Mouse (Mus musculus) MEL (cell line): Measurements from ENCODE around the gene Rif1. TPM values are rescaled to one million over a fixed set of nuclear protein-coding genes. Genes with fewer than 3 reads are reported as not detected.
A peak's percentile ranks its signal among the peaks of the same experiment; 100 is the strongest.

ENCODE experiments used
- DNase-seq: peaks from one replicate; pipeline ENCODE4 v3.0.0; 2011; ENCODE audit warnings: low read depth, low spot score
- H3K27ac ChIP-seq: 2 replicates; pipeline ENCODE4 v1.5.1; 2012; ENCODE audit warnings: low read depth, mild to moderate bottlenecking, control low read depth, low read length, moderate library complexity; ENCODE audit not compliant: control insufficient read depth
- H3K27me3 ChIP-seq, 2 experiments: fragments of 150-350 bp in 1 of 2; sonication (generic) in 1 of 2; 2 replicates each; pipeline ENCODE4 v1.6.1; 2012; ENCODE audit warnings: low read length in 2 of 2, mild to moderate bottlenecking in 2 of 2, improper control_type of control experiment in 1 of 2, moderate library complexity in 1 of 2; ENCODE audit not compliant: insufficient read depth in 2 of 2, control insufficient read depth in 1 of 2
- H3K36me3 ChIP-seq, 2 experiments: 2 replicates each; pipeline ENCODE4 v1.6.1; 2012 to 2014; ENCODE audit warnings: low read length in 2 of 2, improper control_type of control experiment in 1 of 2, inconsistent platforms in 1 of 2, mild to moderate bottlenecking in 1 of 2; ENCODE audit not compliant: insufficient read depth in 2 of 2, control insufficient read depth in 1 of 2
- H3K4me1 ChIP-seq, 2 experiments: fragments of 150-350 bp in 1 of 2; sonication (generic) in 1 of 2; 2 replicates each; pipeline ENCODE4 v1.6.1; 2012; ENCODE audit warnings: low read length in 2 of 2, improper control_type of control experiment in 1 of 2, mild to moderate bottlenecking in 1 of 2; ENCODE audit not compliant: insufficient read depth in 2 of 2, control insufficient read depth in 1 of 2
- H3K4me3 ChIP-seq, 2 experiments: fragments of 150-350 bp in 1 of 2; sonication (generic) in 1 of 2; 2 replicates each; pipeline ENCODE4 v1.5.1; 2012; ENCODE audit warnings: low read depth in 2 of 2, low read length in 2 of 2, mild to moderate bottlenecking in 2 of 2, moderate library complexity in 2 of 2, control low read depth in 1 of 2, improper control_type of control experiment in 1 of 2; ENCODE audit not compliant: control insufficient read depth in 1 of 2, insufficient read depth in 1 of 2
- H3K79me2 ChIP-seq: 2 replicates; pipeline ENCODE4 v1.6.1; 2012; ENCODE audit warnings: mild to moderate bottlenecking, low read length, moderate library complexity; ENCODE audit not compliant: control insufficient read depth, poor library complexity, insufficient read depth
- H3K9ac ChIP-seq: 2 replicates; pipeline ENCODE4 v1.6.1; 2012; ENCODE audit warnings: low read depth, mild to moderate bottlenecking, control low read depth, low read length, moderate library complexity; ENCODE audit not compliant: control insufficient read depth, poor library complexity, severe bottlenecking
- H3K9me3 ChIP-seq: fragments of 150-350 bp; sonication (generic); replicated peaks from 2 replicates; pipeline ENCODE4 v1.6.1; 2012; ENCODE audit warnings: mild to moderate bottlenecking, low read length, improper control_type of control experiment, moderate library complexity; ENCODE audit not compliant: insufficient read depth
- CHD1 ChIP-seq: IDR thresholded peaks from 2 replicates; pipeline ENCODE4 v1.6.1; 2012; ENCODE audit warnings: low read depth, mild to moderate bottlenecking, inconsistent platforms, low read length, improper control_type of control experiment
- CHD2 ChIP-seq: IDR thresholded peaks from 2 replicates; pipeline ENCODE4 v1.6.1; 2011; ENCODE audit warnings: low read length, improper control_type of control experiment
- CTCF ChIP-seq, 3 experiments: IDR thresholded peaks in 2 of 3; conservative IDR thresholded peaks in 1 of 3; 2 replicates each; pipeline ENCODE4 v1.5.1; 2011 to 2012; ENCODE audit warnings: low read length in 3 of 3, low read depth in 2 of 3, mild to moderate bottlenecking in 2 of 3, improper control_type of control experiment in 1 of 3, inconsistent platforms in 1 of 3, mixed read lengths in 1 of 3, moderate library complexity in 1 of 3; ENCODE audit not compliant: control insufficient read depth in 1 of 3, insufficient read depth in 1 of 3, poor library complexity in 1 of 3, severe bottlenecking in 1 of 3
- E2F4 ChIP-seq: IDR thresholded peaks from 2 replicates; pipeline ENCODE4 v1.6.1; 2011; ENCODE audit warnings: low read depth, low read length, improper control_type of control experiment, borderline replicate concordance
- EP300 ChIP-seq, 2 experiments: IDR thresholded peaks; 2 replicates each; pipeline ENCODE4 v1.6.1; 2011; ENCODE audit warnings: improper control_type of control experiment in 2 of 2, low read length in 2 of 2, low read depth in 1 of 2, mild to moderate bottlenecking in 1 of 2
- ETS1 ChIP-seq: IDR thresholded peaks from 2 replicates; pipeline ENCODE4 v1.6.1; 2012; ENCODE audit warnings: low read depth, mild to moderate bottlenecking, inconsistent platforms, low read length, improper control_type of control experiment, moderate library complexity
- GABPA ChIP-seq: IDR thresholded peaks from 2 replicates; pipeline ENCODE4 v1.6.1; 2012; ENCODE audit warnings: low read depth, mild to moderate bottlenecking, inconsistent platforms, low read length, improper control_type of control experiment, moderate library complexity
- GATA1 ChIP-seq: IDR thresholded peaks from 2 replicates; pipeline ENCODE4 v1.6.1; 2011; ENCODE audit warnings: low read depth, low read length, improper control_type of control experiment
- KAT2A ChIP-seq: conservative IDR thresholded peaks from 2 replicates; pipeline ENCODE4 v1.6.1; 2012; ENCODE audit warnings: low read depth, low read length, improper control_type of control experiment, inconsistent platforms
- MAFK ChIP-seq: IDR thresholded peaks from 2 replicates; pipeline ENCODE4 v1.6.1; 2011; ENCODE audit warnings: low read depth, mild to moderate bottlenecking, low read length, improper control_type of control experiment, borderline replicate concordance
- MAZ ChIP-seq: IDR thresholded peaks from 2 replicates; pipeline ENCODE4 v1.6.1; 2012; ENCODE audit warnings: low read depth, mild to moderate bottlenecking, inconsistent platforms, low read length, improper control_type of control experiment
- NELFE ChIP-seq: IDR thresholded peaks from 2 replicates; pipeline ENCODE4 v1.6.1; 2011; ENCODE audit warnings: low read depth, low read length, improper control_type of control experiment
- NRF1 ChIP-seq: IDR thresholded peaks from 2 replicates; pipeline ENCODE4 v1.6.1; 2014; ENCODE audit warnings: low read depth, mild to moderate bottlenecking, inconsistent platforms, low read length, improper control_type of control experiment, moderate library complexity; ENCODE audit not compliant: poor library complexity, insufficient read depth, severe bottlenecking
- POLR2A ChIP-seq, 2 experiments: IDR thresholded peaks; 2 replicates each; pipeline ENCODE4 v1.6.1; 2011 to 2012; ENCODE audit warnings: low read length in 2 of 2, mild to moderate bottlenecking in 2 of 2, control low read depth in 1 of 2, improper control_type of control experiment in 1 of 2, low read depth in 1 of 2, moderate library complexity in 1 of 2; ENCODE audit not compliant: control insufficient read depth in 1 of 2, insufficient read depth in 1 of 2, poor library complexity in 1 of 2
- POLR2AphosphoS5 ChIP-seq: IDR thresholded peaks from 2 replicates; pipeline ENCODE4 v1.6.1; 2012; ENCODE audit warnings: low read depth, borderline replicate concordance, mild to moderate bottlenecking, inconsistent platforms, low read length, moderate library complexity, mixed read lengths
- RCOR1 ChIP-seq: IDR thresholded peaks from 2 replicates; pipeline ENCODE4 v1.6.1; 2012; ENCODE audit warnings: low read depth, mild to moderate bottlenecking, inconsistent platforms, low read length, improper control_type of control experiment
- TCF12 ChIP-seq: IDR thresholded peaks from 2 replicates; pipeline ENCODE4 v1.6.1; 2014; ENCODE audit warnings: low read depth, mild to moderate bottlenecking, inconsistent platforms, low read length, improper control_type of control experiment, moderate library complexity
- ZC3H11A ChIP-seq: IDR thresholded peaks from 2 replicates; pipeline ENCODE4 v1.6.1; 2012; ENCODE audit warnings: low read depth, mild to moderate bottlenecking, inconsistent platforms, low read length, improper control_type of control experiment
- ZKSCAN1 ChIP-seq: IDR thresholded peaks from 2 replicates; pipeline ENCODE4 v1.6.1; 2012; ENCODE audit warnings: low read depth, mild to moderate bottlenecking, inconsistent platforms, low read length, improper control_type of control experiment, moderate library complexity
- ZNF384 ChIP-seq: IDR thresholded peaks from 2 replicates; pipeline ENCODE4 v1.6.1; 2012; ENCODE audit warnings: low read depth, mild to moderate bottlenecking, inconsistent platforms, low read length, improper control_type of control experiment
- polyA plus RNA-seq, 2 experiments: library from polyadenylated mRNA; stranded (reverse) in 1 of 2; unstranded in 1 of 2; fragments of >175 nt in 1 of 2; fragments of >200 nt in 1 of 2; gene quantifications; 2 replicates each; pipeline versions ENCODE4 v1.2.1 to v1.2.4; 2012; ENCODE audit warnings: low replicate concordance in 2 of 2, low read depth in 1 of 2; ENCODE audit not compliant: insufficient read length in 2 of 2, insufficient read depth in 1 of 2, missing spikeins in 1 of 2
- total RNA-seq: library from RNA; depleted of rRNA; stranded (reverse); fragments of 300-350 nt; gene quantifications from 2 replicates; pipeline ENCODE4 v1.2.3, GENCODE M21; 2012

The Rif1 gene
- total and polyA plus RNA-seq, 3 experiments: 31.7 to 247 (median 44.3) TPM

GRCm38 (mm10) chr2:52070816-52071215, 1.8 kb upstream of the Rif1 start:
- Histone ChIP-seq H3K4me3 (no peak overlapping the region), H3K9ac (no peak overlapping the region), H3K27ac (no peak overlapping the region), H3K4me1 (peaks cover 0 to 13% of the 10 kb centered on the region in 2 experiments; a peak in 3 of 4 replicates), H3K79me2 (peaks cover 29% of the 10 kb centered on the region), H3K36me3 (peaks cover 3 to 22% of the 10 kb centered on the region in 2 experiments; a peak in 3 of 4 replicates), H3K27me3 (peaks cover 3 to 10% of the 10 kb centered on the region in 2 experiments), H3K9me3 (no peaks in the 10 kb centered on the region)
- TF ChIP-seq POLR2A (IDR thresholded peaks at IDR 0.05; ENCODE audit: control insufficient read depth in 1 of 2, insufficient read depth in 1 of 2, low read depth in 1 of 2, low read length in 2 of 2, poor library complexity in 1 of 2): no peak
- TF ChIP-seq GABPA: no peak
- TF ChIP-seq GATA1: no peak
- TF ChIP-seq EP300 (IDR thresholded peaks at IDR 0.05; ENCODE audit: low read depth in 1 of 2, low read length in 2 of 2): no peak
- no peak for TF ChIP-seq MAZ
- TF ChIP-seq ETS1: no peak
- no peak for TF ChIP-seq NELFE
- TF ChIP-seq ZKSCAN1: no peak
- no peak for TF ChIP-seq NRF1
- TF ChIP-seq E2F4: no peak
- TF ChIP-seq TCF12: no peak
- TF ChIP-seq CTCF (IDR thresholded peaks at IDR 0.05 in 2 of 3, conservative IDR thresholded peaks at IDR 0.05 in 1 of 3; ENCODE audit: control insufficient read depth in 1 of 3, insufficient read depth in 1 of 3, low read depth in 2 of 3, low read length in 3 of 3, poor library complexity in 1 of 3, severe bottlenecking in 1 of 3): no peak
- no peak for TF ChIP-seq MAFK
- TF ChIP-seq KAT2A: no peak
- no peak for TF ChIP-seq ZC3H11A
- DNase-seq: no peak

GRCm38 (mm10) chr2:52071241-52071991, 1.2 kb upstream of the Rif1 start:
- Histone ChIP-seq H3K9me3 (no peaks in the 10 kb centered on the region), H3K27me3 (peaks cover 1 to 5% of the 10 kb centered on the region in 2 experiments), H3K36me3 (peaks cover 3 to 26% of the 10 kb centered on the region in 2 experiments; a peak in 3 of 4 replicates), H3K4me1 (peaks cover 0 to 13% of the 10 kb centered on the region in 2 experiments; a peak in 3 of 4 replicates), H3K79me2 (peaks cover 33% of the 10 kb centered on the region), H3K27ac (no peak overlapping the region), H3K4me3 (peak overlapping the region in 1 of 2 experiments; percentile 68; a peak in 1 of 4 replicates), H3K9ac (no peak overlapping the region; the same call in 1 of the 2 replicates)
- DNase-seq: no peak
- TF ChIP-seq EP300 (IDR thresholded peaks at IDR 0.05; ENCODE audit: low read depth in 1 of 2, low read length in 2 of 2) (no peak), CHD2 (no peak), ZNF384 (0 out of 2 replicates have a peak, but pooled peaks have one; percentile 21), POLR2AphosphoS5 (no peak), CHD1 (no peak), RCOR1 (no peak), E2F4 (no peak)
